Mouse (Mus musculus) retina, embryonic 14.5 days (tissue): ENCODE data around the gene Rbbp7.

Experiments used
- DNase-seq: peaks from one replicate; pipeline ENCODE4 v3.0.0-alpha.2; 2015; ENCODE audit warnings: low spot score

Rbbp7 gene

GRCm38 (mm10) chrX:162828016-162828415 lies 67.8 kb downstream of the Rbbp7 start:
- DNase-seq = no peak
